Mouse (Mus musculus) MEL (cell line): ENCODE data around the gene Col7a1. TPM values are rescaled to one million over a fixed set of nuclear protein-coding genes. Genes with fewer than 3 reads are reported as not detected.

Experiments used
- DNase-seq: peaks from one replicate; pipeline ENCODE4 v3.0.0; 2011; ENCODE audit warnings: low read depth, low spot score
- H3K27ac ChIP-seq: 2 replicates; pipeline ENCODE4 v1.5.1; 2012; ENCODE audit warnings: low read depth, mild to moderate bottlenecking, control low read depth, low read length, moderate library complexity; ENCODE audit not compliant: control insufficient read depth
- H3K27me3 ChIP-seq, 2 experiments: fragments of 150-350 bp in 1 of 2; sonication (generic) in 1 of 2; 2 replicates each; pipeline ENCODE4 v1.6.1; 2012; ENCODE audit warnings: low read length in 2 of 2, mild to moderate bottlenecking in 2 of 2, improper control_type of control experiment in 1 of 2, moderate library complexity in 1 of 2; ENCODE audit not compliant: insufficient read depth in 2 of 2, control insufficient read depth in 1 of 2
- H3K36me3 ChIP-seq, 2 experiments: 2 replicates each; pipeline ENCODE4 v1.6.1; 2012 to 2014; ENCODE audit warnings: low read length in 2 of 2, improper control_type of control experiment in 1 of 2, inconsistent platforms in 1 of 2, mild to moderate bottlenecking in 1 of 2; ENCODE audit not compliant: insufficient read depth in 2 of 2, control insufficient read depth in 1 of 2
- H3K4me1 ChIP-seq, 2 experiments: fragments of 150-350 bp in 1 of 2; sonication (generic) in 1 of 2; 2 replicates each; pipeline ENCODE4 v1.6.1; 2012; ENCODE audit warnings: low read length in 2 of 2, improper control_type of control experiment in 1 of 2, mild to moderate bottlenecking in 1 of 2; ENCODE audit not compliant: insufficient read depth in 2 of 2, control insufficient read depth in 1 of 2
- H3K4me3 ChIP-seq, 2 experiments: fragments of 150-350 bp in 1 of 2; sonication (generic) in 1 of 2; 2 replicates each; pipeline ENCODE4 v1.5.1; 2012; ENCODE audit warnings: low read depth in 2 of 2, low read length in 2 of 2, mild to moderate bottlenecking in 2 of 2, moderate library complexity in 2 of 2, control low read depth in 1 of 2, improper control_type of control experiment in 1 of 2; ENCODE audit not compliant: control insufficient read depth in 1 of 2, insufficient read depth in 1 of 2
- H3K79me2 ChIP-seq: 2 replicates; pipeline ENCODE4 v1.6.1; 2012; ENCODE audit warnings: mild to moderate bottlenecking, low read length, moderate library complexity; ENCODE audit not compliant: control insufficient read depth, poor library complexity, insufficient read depth
- H3K9ac ChIP-seq: 2 replicates; pipeline ENCODE4 v1.6.1; 2012; ENCODE audit warnings: low read depth, mild to moderate bottlenecking, control low read depth, low read length, moderate library complexity; ENCODE audit not compliant: control insufficient read depth, poor library complexity, severe bottlenecking
- H3K9me3 ChIP-seq: fragments of 150-350 bp; sonication (generic); replicated peaks from 2 replicates; pipeline ENCODE4 v1.6.1; 2012; ENCODE audit warnings: mild to moderate bottlenecking, low read length, improper control_type of control experiment, moderate library complexity; ENCODE audit not compliant: insufficient read depth
- BHLHE40 ChIP-seq: IDR thresholded peaks from 2 replicates; pipeline ENCODE4 v1.6.1; 2012; ENCODE audit warnings: low read depth, mild to moderate bottlenecking, inconsistent platforms, low read length, improper control_type of control experiment, borderline replicate concordance
- CHD1 ChIP-seq: IDR thresholded peaks from 2 replicates; pipeline ENCODE4 v1.6.1; 2012; ENCODE audit warnings: low read depth, mild to moderate bottlenecking, inconsistent platforms, low read length, improper control_type of control experiment
- CHD2 ChIP-seq: IDR thresholded peaks from 2 replicates; pipeline ENCODE4 v1.6.1; 2011; ENCODE audit warnings: low read length, improper control_type of control experiment
- CTCF ChIP-seq, 3 experiments: IDR thresholded peaks in 2 of 3; conservative IDR thresholded peaks in 1 of 3; 2 replicates each; pipeline ENCODE4 v1.5.1; 2011 to 2012; ENCODE audit warnings: low read length in 3 of 3, low read depth in 2 of 3, mild to moderate bottlenecking in 2 of 3, improper control_type of control experiment in 1 of 3, inconsistent platforms in 1 of 3, mixed read lengths in 1 of 3, moderate library complexity in 1 of 3; ENCODE audit not compliant: control insufficient read depth in 1 of 3, insufficient read depth in 1 of 3, poor library complexity in 1 of 3, severe bottlenecking in 1 of 3
- ELF1 ChIP-seq: IDR thresholded peaks from 2 replicates; pipeline ENCODE4 v1.6.1; 2014; ENCODE audit warnings: low read depth, mild to moderate bottlenecking, inconsistent platforms, low read length, improper control_type of control experiment, moderate library complexity
- EP300 ChIP-seq, 2 experiments: IDR thresholded peaks; 2 replicates each; pipeline ENCODE4 v1.6.1; 2011; ENCODE audit warnings: improper control_type of control experiment in 2 of 2, low read length in 2 of 2, low read depth in 1 of 2, mild to moderate bottlenecking in 1 of 2
- GATA1 ChIP-seq: IDR thresholded peaks from 2 replicates; pipeline ENCODE4 v1.6.1; 2011; ENCODE audit warnings: low read depth, low read length, improper control_type of control experiment
- HCFC1 ChIP-seq: IDR thresholded peaks from 2 replicates; pipeline ENCODE4 v1.6.1; 2012; ENCODE audit warnings: low read depth, mild to moderate bottlenecking, inconsistent platforms, low read length, improper control_type of control experiment, moderate library complexity
- JUND ChIP-seq: IDR thresholded peaks from 2 replicates; pipeline ENCODE4 v1.6.1; 2011; ENCODE audit warnings: low read depth, mild to moderate bottlenecking, improper control_type of control experiment, low read length
- KAT2A ChIP-seq: conservative IDR thresholded peaks from 2 replicates; pipeline ENCODE4 v1.6.1; 2012; ENCODE audit warnings: low read depth, low read length, improper control_type of control experiment, inconsistent platforms
- MAFK ChIP-seq: IDR thresholded peaks from 2 replicates; pipeline ENCODE4 v1.6.1; 2011; ENCODE audit warnings: low read depth, mild to moderate bottlenecking, low read length, improper control_type of control experiment, borderline replicate concordance
- MXI1 ChIP-seq: IDR thresholded peaks from 2 replicates; pipeline ENCODE4 v1.6.1; 2011; ENCODE audit warnings: mild to moderate bottlenecking, low read depth, low read length, improper control_type of control experiment
- MYB ChIP-seq: IDR thresholded peaks from 2 replicates; pipeline ENCODE4 v1.6.1; 2011; ENCODE audit warnings: mild to moderate bottlenecking, low read depth, low read length, improper control_type of control experiment
- MYC ChIP-seq: IDR thresholded peaks from 2 replicates; pipeline ENCODE4 v1.6.1; 2011; ENCODE audit warnings: low read depth, mild to moderate bottlenecking, low read length, improper control_type of control experiment, moderate library complexity
- NRF1 ChIP-seq: IDR thresholded peaks from 2 replicates; pipeline ENCODE4 v1.6.1; 2014; ENCODE audit warnings: low read depth, mild to moderate bottlenecking, inconsistent platforms, low read length, improper control_type of control experiment, moderate library complexity; ENCODE audit not compliant: poor library complexity, insufficient read depth, severe bottlenecking
- POLR2A ChIP-seq, 2 experiments: IDR thresholded peaks; 2 replicates each; pipeline ENCODE4 v1.6.1; 2011 to 2012; ENCODE audit warnings: low read length in 2 of 2, mild to moderate bottlenecking in 2 of 2, control low read depth in 1 of 2, improper control_type of control experiment in 1 of 2, low read depth in 1 of 2, moderate library complexity in 1 of 2; ENCODE audit not compliant: control insufficient read depth in 1 of 2, insufficient read depth in 1 of 2, poor library complexity in 1 of 2
- POLR2AphosphoS2 ChIP-seq: IDR thresholded peaks from 2 replicates; pipeline ENCODE4 v1.6.1; 2011; ENCODE audit warnings: low read length, improper control_type of control experiment
- POLR2AphosphoS5 ChIP-seq: IDR thresholded peaks from 2 replicates; pipeline ENCODE4 v1.6.1; 2012; ENCODE audit warnings: low read depth, borderline replicate concordance, mild to moderate bottlenecking, inconsistent platforms, low read length, moderate library complexity, mixed read lengths
- RAD21 ChIP-seq: IDR thresholded peaks from 2 replicates; pipeline ENCODE4 v1.6.1; 2011; ENCODE audit warnings: mild to moderate bottlenecking, low read depth, low read length, improper control_type of control experiment
- SIN3A ChIP-seq: IDR thresholded peaks from 2 replicates; pipeline ENCODE4 v1.6.1; 2012; ENCODE audit warnings: low read length, improper control_type of control experiment, inconsistent platforms
- SMC3 ChIP-seq: IDR thresholded peaks from 2 replicates; pipeline ENCODE4 v1.6.1; 2011; ENCODE audit warnings: low read depth, low read length, improper control_type of control experiment
- TBP ChIP-seq: IDR thresholded peaks from 2 replicates; pipeline ENCODE4 v1.8.0; 2011; ENCODE audit warnings: low read depth, low read length, improper control_type of control experiment
- TCF12 ChIP-seq: IDR thresholded peaks from 2 replicates; pipeline ENCODE4 v1.6.1; 2014; ENCODE audit warnings: low read depth, mild to moderate bottlenecking, inconsistent platforms, low read length, improper control_type of control experiment, moderate library complexity
- UBTF ChIP-seq: IDR thresholded peaks from 2 replicates; pipeline ENCODE4 v1.6.1; 2012; ENCODE audit warnings: low read depth, mild to moderate bottlenecking, inconsistent platforms, low read length, improper control_type of control experiment, moderate library complexity, borderline replicate concordance; ENCODE audit not compliant: insufficient read depth
- USF1 ChIP-seq: IDR thresholded peaks from 2 replicates; pipeline ENCODE4 v1.6.1; 2014; ENCODE audit warnings: low read depth, mild to moderate bottlenecking, inconsistent platforms, low read length, improper control_type of control experiment, moderate library complexity
- ZC3H11A ChIP-seq: IDR thresholded peaks from 2 replicates; pipeline ENCODE4 v1.6.1; 2012; ENCODE audit warnings: low read depth, mild to moderate bottlenecking, inconsistent platforms, low read length, improper control_type of control experiment
- ZKSCAN1 ChIP-seq: IDR thresholded peaks from 2 replicates; pipeline ENCODE4 v1.6.1; 2012; ENCODE audit warnings: low read depth, mild to moderate bottlenecking, inconsistent platforms, low read length, improper control_type of control experiment, moderate library complexity
- ZMIZ1 ChIP-seq: IDR thresholded peaks from 2 replicates; pipeline ENCODE4 v1.6.1; 2012; ENCODE audit warnings: low read depth, mild to moderate bottlenecking, inconsistent platforms, low read length, improper control_type of control experiment, moderate library complexity
- polyA plus RNA-seq, 2 experiments: library from polyadenylated mRNA; stranded (reverse) in 1 of 2; unstranded in 1 of 2; fragments of >175 nt in 1 of 2; fragments of >200 nt in 1 of 2; gene quantifications; 2 replicates each; pipeline versions ENCODE4 v1.2.1 to v1.2.4; 2012; ENCODE audit warnings: low replicate concordance in 2 of 2, low read depth in 1 of 2; ENCODE audit not compliant: insufficient read length in 2 of 2, insufficient read depth in 1 of 2, missing spikeins in 1 of 2
- total RNA-seq: library from RNA; depleted of rRNA; stranded (reverse); fragments of 300-350 nt; gene quantifications from 2 replicates; pipeline ENCODE4 v1.2.3, GENCODE M21; 2012

Gene Col7a1
- total and polyA plus RNA-seq, 3 experiments, result 1.2 to 2.6 TPM; not detected in 1

- TF ChIP-seq ZC3H11A (no peak), EP300 (IDR thresholded peaks at IDR 0.05; ENCODE audit: low read depth in 1 of 2, low read length in 2 of 2) (no peak), MYB (no peak), CTCF (IDR thresholded peaks at IDR 0.05 in 2 of 3, conservative IDR thresholded peaks at IDR 0.05 in 1 of 3; ENCODE audit: control insufficient read depth in 1 of 3, insufficient read depth in 1 of 3, low read depth in 2 of 3, low read length in 3 of 3, poor library complexity in 1 of 3, severe bottlenecking in 1 of 3) (no peak), POLR2AphosphoS5 (no peak), ELF1 (no peak), GATA1 (no peak), MAFK (no peak), POLR2AphosphoS2 (no peak), HCFC1 (no peak), ZKSCAN1 (no peak), TBP (no peak), MYC (no peak), CHD2 (no peak)
- DNase-seq, result no peak
- Histone ChIP-seq H3K79me2 (no peaks in the 10 kb centered on the region), H3K36me3 (no peaks in the 10 kb centered on the region), H3K4me3 (no peak overlapping the region), H3K27ac (no peak overlapping the region), H3K27me3 (peaks cover 0 to 2% of the 10 kb centered on the region in 2 experiments; a peak in 2 of 4 replicates), H3K4me1 (no peaks in the 10 kb centered on the region), H3K9ac (no peak overlapping the region), H3K9me3 (no peaks in the 10 kb centered on the region)
Observed at GRCm38 (mm10) chr9:108913161-108913560, 40.2 kb upstream of the Col7a1 start.

- TF ChIP-seq JUND, result no peak
- no peak for TF ChIP-seq NRF1
- no peak for TF ChIP-seq MAFK
- TF ChIP-seq ZKSCAN1, result no peak
- no peak for TF ChIP-seq SMC3
- no peak for TF ChIP-seq UBTF
- TF ChIP-seq ZMIZ1, result no peak
- no peak for TF ChIP-seq MYB
- no peak for TF ChIP-seq MXI1
- no peak for TF ChIP-seq USF1
- no peak for TF ChIP-seq POLR2A (IDR thresholded peaks at IDR 0.05; ENCODE audit: control insufficient read depth in 1 of 2, insufficient read depth in 1 of 2, low read depth in 1 of 2, low read length in 2 of 2, poor library complexity in 1 of 2)
- no peak for TF ChIP-seq CHD1
- TF ChIP-seq SIN3A, result no peak
- TF ChIP-seq TCF12, result no peak
- no peak for TF ChIP-seq ZC3H11A
- no peak for TF ChIP-seq RAD21
- no peak for TF ChIP-seq KAT2A
- no peak for TF ChIP-seq MYC
- TF ChIP-seq BHLHE40, result no peak
- Histone ChIP-seq H3K4me1 (no peaks in the 10 kb centered on the region), H3K27ac (no peak overlapping the region), H3K79me2 (no peaks in the 10 kb centered on the region), H3K9me3 (no peaks in the 10 kb centered on the region), H3K4me3 (no peak overlapping the region), H3K9ac (no peak overlapping the region), H3K27me3 (peaks cover 0 to 2% of the 10 kb centered on the region in 2 experiments; a peak in 2 of 4 replicates), H3K36me3 (no peaks in the 10 kb centered on the region)
- DNase-seq, result no peak
Observed at GRCm38 (mm10) chr9:108913621-108914020, 39.8 kb upstream of the Col7a1 start.
